Mouse (Mus musculus) right cerebral cortex, adult 18-20 months (tissue): ENCODE data around the gene Bora.
"Not testable (repeated sequence)": the region's sequence is repeated elsewhere in the genome, so short reads cannot be mapped to it uniquely, and the experiment has no call there.

ENCODE experiments used
- DNase-seq: peaks from one replicate; pipeline ENCODE4 v3.0.0; 2022; ENCODE audit warnings: mixed read lengths

Gene Bora

GRCm38 (mm10) chr14:99046031-99046781 is at the start of gene Bora, which contains the start of gene Mzt1:
Gene Bora (plus strand): TSS chr14:99046222.
Gene Mzt1 (minus strand): TSS chr14:99046134.
- DNase-seq: peak; percentile 93

DNA sequence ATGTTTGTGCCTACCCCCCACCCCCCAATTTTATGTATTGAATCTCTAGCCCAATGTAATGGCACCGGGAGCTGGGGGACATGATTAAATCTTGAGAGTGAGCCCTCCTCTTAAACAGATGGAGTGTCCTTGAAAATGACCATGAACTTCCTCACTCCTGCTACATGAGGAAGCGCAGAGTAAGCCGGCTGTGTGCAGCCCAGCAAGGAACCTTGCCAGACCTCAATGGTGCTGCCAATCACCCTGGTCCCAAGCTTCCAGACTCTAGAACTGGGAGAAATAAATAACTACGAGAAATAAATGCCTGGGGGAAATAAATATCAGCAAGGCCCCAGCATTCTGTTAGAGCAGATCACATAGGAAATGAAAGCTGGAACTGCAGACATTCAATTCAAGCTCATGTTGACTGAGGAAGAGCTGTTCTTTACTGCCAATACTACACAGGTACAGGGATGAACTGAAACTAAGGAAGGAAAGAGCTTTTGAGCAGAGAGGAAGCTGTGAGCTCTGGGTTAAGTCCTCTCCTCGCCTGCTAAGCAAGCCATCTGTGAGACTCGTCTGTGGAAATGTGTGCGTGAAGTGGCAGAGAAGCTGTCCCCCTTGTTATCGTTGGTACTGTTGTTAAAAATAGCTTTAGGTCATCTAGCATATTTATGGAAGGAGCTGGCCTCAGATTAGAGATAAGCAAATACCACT is 35.6 kb upstream of the Bora start:
- no peak for DNase-seq

DNA sequence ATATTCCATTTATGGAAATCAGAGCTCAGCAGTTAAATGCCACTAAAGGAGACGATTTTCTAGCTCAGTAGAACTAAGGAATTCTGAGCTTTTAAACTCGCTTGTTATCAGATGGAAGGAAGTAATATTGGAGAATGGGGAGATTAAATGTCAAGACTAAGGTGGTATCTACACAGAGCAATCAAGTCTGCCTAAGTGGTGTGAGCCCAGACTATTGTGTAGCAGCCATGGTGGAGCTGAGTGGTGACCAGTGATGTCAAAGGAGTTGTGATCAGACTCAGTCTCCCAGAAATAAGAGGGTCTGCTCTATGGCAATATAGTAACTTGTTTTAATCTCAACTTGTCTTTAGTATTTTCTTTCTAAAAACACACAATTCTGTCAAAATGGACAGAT is 35.1 kb upstream of the Bora start:
- no peak for DNase-seq

DNA sequence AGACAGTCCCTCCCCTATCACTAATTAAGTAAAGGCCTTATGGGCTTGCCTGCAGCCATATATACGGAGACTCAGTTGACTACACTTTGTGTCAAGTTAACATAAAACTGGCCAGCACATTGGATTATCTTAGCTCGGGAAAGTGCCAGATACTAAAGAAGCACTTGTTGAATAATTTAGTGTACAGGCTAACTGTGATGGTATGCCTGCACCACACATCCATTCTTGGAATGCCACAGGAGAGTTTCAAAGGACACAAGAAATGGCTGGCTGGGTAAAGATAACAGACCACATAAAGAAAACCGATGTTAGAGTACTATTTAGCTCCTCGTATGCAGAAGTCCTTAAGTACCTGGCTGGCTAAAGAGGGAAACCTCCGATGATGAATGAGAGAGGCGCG is 27.3 kb upstream of the Bora start:
- DNase-seq: no peak

- DNase-seq: no peak
These were observed 26.8 kb upstream of the Bora start for GRCm38 (mm10) chr14:99019136-99019808.

DNA sequence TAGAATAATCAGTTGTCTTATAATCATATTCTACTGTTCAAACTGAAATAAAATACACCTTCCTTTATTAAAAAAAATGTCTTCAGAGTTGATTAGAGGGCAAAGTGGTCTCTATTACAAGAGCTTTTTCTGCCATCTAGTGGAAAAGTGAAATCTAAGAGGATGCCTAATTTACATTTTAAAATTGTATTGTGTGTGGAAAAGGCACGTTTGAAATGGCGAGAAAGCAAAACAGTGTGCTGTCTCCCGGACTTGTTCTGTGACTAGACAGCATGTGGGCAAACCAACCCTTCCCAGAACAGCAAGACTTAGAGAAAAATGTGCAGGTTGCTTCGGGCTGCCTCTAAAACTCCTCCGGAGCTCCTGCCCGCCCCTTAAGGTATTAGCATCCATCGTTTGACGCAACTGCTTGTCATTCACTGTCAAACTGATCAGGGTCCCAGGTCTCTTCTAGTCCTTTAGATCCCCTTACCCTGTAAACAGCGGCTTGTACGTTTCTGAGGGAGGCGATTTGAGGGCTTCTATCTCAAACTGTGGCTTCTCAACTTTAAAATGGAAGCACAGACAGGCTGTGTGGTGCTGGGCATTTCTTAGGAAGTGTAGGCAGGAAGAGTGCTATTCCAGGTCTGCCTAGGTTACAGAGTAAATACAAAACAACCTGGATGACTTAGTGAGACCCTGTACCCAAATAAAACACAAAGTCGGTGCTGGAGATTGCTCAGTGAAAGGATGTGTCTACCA is 23.5 kb upstream of the Bora start:
- DNase-seq: no peak

DNA sequence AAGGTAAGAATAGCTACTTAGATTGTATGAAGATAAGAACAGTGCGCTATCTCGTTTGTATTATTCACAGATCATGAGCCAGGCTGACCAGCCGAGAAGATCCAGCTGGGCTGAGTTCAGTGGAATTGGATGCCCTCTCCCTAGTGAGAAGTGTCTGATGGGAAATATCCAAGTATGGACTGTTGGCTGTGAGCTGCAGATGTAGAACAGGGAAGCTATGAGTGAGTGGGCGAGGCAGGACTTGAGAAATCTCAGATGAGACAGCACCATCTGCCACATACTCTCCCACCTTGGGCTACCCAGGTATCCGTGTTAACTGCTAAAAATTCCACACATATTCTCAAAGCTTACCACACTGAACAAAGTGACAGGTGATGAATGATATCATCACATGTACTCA is 16.0 kb upstream of the Bora start:
- DNase-seq: peak; percentile 29

DNA sequence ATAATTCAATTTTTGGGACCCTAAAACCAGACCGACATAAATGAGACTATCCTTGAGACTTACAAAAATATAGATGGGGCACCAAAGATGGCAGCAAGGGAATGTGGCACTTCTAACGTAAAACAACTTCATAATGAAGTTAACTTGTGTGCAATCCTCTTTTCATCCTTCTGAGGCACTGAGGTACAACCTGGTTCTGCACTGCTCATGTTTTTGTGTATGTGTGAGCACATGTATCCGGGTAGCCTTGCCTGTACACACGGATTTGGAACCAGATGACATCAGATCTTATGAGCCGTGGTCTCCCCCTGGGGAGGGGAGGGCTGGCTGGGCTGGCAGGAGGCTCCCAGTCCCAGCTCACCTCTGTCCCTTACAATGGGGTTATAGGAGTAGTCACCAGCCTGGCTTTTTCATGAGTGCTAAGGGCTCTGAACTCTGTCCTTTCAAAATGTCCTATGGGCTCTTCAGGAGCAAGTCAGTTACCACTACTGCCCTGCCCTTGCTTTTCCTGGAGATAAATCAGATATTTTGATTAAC is 14.6 kb upstream of the Bora start:
- no peak for DNase-seq

DNA sequence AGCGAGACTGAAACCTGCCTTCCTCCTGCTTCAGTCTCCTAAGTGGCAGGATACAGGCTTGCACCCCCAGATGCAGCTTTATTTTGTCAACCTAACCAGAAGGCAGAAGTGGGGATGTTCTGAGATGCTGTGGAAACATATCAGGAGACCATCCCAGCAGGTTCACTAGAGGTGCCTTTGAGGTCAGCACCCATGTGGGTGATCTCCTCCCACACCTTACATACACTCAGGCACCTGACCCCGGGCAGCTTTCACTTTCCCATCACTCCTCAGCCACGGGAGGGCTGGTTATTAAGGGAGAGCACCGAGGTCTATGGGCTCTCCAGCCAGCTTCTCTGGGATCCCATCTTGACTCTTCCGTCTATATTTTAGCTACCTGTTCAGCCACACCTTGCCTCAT is 13.4 kb upstream of the Bora start:
- no peak for DNase-seq

GRCm38 (mm10) chr14:99034851-99035250 is 11.2 kb upstream of the Bora start:
- DNase-seq: not testable (repeated sequence)

- no peak for DNase-seq
These were observed 10.0 kb upstream of the Bora start for GRCm38 (mm10) chr14:99036039-99036438.

DNA sequence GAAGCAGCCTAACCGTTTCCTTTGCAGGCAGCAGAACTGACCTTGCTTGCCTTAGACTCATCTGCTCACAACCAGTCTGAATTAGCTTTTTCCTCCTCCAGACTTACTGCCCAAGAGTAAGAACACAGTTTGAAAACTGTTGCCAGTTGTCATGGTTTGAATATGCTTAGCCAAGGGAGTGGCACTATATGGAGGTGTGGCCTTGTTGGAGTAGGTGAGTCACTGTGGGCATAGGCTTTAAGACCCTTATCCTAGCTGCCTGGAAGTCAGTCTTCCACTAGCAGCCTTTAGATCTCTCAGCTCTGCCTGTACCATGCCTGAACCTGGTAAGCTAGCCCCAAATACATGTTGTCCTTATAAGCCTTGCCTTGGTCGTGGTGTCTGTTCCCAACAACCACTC is 8.3 kb upstream of the Bora start:
- DNase-seq: no peak

DNA sequence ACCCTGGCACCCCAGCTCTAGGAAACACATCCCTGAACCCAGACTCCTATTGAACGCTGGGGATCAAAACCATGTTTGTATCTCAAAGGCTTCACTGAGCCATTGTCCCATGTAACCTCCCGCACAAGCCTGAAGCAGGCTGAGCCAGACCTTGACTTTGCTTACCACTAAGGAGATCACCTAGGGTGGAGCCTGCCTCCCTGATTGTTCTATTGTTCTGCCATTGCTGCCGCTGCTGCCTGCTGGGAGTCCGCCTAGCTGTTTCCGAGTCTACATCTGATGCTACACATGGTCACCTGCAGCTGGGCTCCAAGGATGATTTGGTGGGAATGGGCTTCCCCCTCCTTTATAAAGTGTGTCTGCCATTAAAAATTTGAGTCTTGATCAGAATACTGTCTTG is 6.7 kb upstream of the Bora start:
- DNase-seq: not testable (repeated sequence)

- DNase-seq: no peak
These were observed 4.6 kb upstream of the Bora start for GRCm38 (mm10) chr14:99041416-99041815.

DNA sequence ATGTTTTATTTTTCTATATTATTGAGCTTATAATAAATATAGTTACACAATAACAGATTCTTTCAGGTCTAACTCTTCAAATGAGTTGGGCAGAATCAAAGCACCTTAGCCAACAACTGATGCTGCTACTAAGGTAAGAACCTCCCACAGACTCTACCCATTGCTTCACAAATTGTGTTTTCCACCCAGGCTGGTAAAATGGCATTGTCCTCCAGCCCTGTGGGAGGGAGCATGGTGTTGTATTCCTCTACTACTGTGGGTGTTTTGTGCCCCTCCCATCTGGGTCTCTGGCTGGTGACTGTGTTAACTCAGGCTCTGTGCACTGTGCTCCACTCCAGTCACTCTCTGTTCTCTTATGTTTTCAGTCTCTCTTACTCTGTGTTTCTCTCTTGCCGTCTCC is 2.5 kb upstream of the Bora start:
- DNase-seq: no peak

DNA sequence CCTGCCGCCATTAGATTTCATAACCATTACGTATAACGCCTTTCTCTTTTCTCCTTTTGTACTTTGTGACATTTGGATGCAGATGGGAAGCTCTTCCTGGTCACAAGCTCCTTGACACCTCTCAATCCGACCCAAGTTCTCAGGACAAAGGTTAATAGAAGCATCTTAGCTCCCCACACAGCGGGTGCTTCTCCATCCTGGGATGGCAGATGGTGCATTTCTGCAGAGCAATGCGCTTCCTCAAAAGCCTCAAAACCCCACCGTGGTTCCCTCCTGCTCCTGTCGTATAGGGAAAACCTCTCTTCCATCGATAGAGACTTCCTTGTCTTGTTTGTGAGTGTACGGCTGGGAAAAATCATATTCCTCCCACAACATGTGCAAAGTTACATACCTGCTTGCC is 1.9 kb upstream of the Bora start:
- DNase-seq: no peak

- DNase-seq: no peak
These were observed 1.3 kb upstream of the Bora start for GRCm38 (mm10) chr14:99044718-99045117.

DNA sequence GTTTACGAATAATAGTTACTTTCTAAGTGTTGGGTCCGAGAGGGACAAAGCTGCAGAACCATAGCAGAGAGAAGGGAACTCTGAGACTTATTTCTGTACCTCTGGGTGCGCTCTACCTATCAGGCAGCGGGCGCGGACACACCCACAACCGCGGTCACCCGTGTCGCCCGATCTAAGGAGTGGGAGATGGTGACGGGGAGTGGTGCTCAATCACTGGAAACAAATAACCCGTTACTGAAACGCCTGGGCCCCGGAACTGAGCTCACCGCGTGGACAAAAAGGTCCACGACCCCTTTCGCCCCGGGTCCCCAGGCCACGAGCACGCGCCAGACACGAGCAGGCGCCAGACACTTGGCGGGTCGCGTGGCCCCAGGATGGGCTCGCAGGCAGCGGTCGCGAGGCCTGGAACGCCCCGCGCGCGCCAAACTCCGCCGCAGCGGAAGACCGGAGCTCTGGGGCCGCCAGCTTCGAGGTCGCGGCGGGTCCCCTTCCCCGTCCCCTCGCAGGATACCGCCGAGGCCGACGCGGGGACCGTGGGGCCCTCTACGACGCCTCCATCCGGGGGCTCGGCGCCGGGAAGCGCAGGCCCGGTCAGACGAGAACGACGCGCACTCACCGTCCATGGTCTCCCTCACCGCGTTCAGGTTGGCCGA is 518 bp upstream of the Bora start:
- DNase-seq: no peak

DNA sequence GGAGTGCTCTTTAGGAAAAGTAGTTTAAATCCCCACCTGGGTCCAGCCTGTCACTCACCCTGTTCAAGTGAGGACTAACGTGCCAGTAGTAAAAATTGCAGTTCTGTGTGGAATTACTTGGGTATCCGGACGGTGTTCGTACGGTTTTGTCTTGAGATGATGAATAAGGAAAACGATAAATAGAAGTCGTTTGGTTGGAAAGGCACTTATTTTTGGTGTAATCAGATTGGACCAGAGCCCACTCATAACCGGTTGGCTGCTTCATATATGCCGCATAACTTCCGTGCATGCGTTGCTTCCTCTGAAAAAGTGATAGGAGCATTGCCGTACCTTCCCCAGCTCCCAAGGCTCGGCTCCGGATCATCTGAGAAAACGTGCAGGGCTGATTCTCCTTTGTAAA is 760 bp downstream of the Bora start:
- DNase-seq: no peak

DNA sequence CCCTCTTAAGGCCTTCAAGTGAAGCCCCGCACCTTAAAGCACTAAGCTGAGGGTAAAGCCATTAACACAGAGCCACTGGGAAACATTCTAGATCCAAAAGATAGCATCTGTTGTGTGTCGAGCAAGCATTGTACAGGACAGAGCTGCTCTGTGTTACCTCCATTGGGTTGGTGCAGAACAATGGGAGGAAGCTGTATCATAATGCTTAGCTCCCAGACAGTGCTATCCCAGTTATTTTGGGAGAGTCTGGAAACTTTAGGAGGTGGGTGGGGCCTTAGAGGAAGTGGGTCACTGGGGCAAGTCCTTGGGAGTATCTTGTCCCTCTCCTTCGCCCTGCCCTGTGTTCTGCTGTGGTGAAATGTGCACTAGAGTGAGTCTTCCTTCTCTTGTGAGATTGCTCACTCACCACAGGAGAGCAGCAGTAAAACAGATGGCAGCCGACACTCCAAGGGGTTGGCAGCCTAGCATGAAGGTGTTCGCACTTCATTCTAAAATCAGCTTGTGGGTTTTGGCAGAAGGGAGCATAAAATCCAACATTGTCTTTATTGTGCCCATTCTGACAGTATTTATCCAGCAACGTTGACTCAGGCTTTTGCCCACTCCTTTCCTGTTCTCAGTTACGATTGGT is 13.1 kb downstream of the Bora start:
- DNase-seq: peak; percentile 66

DNA sequence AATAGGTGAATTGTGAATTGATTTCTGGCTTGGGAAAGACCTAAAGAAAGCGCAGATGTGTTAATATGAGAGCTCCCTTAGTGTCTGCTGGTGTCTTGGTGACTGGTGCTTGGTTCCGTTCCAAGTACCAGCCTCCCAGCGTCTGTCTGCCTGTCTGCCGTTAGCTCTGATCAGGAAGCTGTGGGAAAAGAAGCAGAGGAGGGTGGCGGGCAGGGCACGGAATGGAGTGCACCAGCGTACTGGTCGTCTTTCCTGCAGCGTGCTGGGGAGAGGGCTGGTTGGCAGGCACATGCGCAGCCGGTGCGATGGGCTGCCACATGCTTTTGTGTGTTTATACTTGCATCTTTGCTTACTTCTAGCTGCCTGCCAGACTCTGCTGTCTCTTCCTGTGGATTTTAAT is 14.6 kb downstream of the Bora start:
- DNase-seq: peak; percentile 37

GRCm38 (mm10) chr14:99063091-99063490 is 17.1 kb downstream of the Bora start:
- no peak for DNase-seq
